Mouse (Mus musculus) E14TG2a.4 (cell line): ENCODE measurements around the gene 1110032A03Rik.

Experiments used
- CTCF ChIP-seq: conservative IDR thresholded peaks from 2 replicates; pipeline ENCODE4 v1.5.1; 2014; ENCODE audit warnings: low read length
- POU5F1 ChIP-seq: IDR thresholded peaks from 2 replicates; pipeline ENCODE4 v1.6.1; 2014; ENCODE audit warnings: low read length, borderline replicate concordance

GRCm38 (mm10) chr9:50714188-50714587 lies 61.1 kb downstream of the 1110032A03Rik start:
- TF ChIP-seq CTCF (no peak), POU5F1 (no peak)
